Mouse (Mus musculus): ENCODE results near the gene Rgs8.
A peak's percentile ranks its signal among the peaks of the same experiment; 100 is the strongest.

Gene Rgs8

DNA sequence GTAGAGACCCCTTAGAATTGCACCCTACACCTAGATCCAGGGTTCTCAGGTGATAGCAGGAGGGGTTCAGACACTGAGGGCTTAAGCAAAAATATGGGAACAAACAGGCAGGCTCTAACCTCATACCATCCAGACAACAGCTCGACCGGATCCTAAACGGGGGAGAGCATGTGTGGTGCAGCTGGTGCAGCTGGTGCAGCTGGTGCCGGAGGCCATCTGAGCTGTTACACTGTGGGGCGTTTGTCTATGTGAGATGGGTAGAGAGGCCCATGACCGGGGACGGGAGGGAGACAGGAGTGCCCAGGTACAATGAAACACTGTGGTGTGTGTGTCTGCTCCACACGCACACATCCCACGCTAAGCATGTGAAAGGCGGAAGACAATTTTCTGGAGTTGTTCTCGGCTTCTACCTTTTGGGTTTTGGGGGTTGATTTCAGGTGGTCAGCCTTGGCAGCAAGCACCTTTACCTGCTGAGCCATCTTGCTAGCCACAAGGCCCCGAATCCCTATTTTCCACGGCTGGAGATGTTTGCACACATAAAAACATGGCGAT is 93.4 kb downstream of the Rgs8 start:
- no peak for DNase-seq (ENCODE audit: low spot score)

DNA sequence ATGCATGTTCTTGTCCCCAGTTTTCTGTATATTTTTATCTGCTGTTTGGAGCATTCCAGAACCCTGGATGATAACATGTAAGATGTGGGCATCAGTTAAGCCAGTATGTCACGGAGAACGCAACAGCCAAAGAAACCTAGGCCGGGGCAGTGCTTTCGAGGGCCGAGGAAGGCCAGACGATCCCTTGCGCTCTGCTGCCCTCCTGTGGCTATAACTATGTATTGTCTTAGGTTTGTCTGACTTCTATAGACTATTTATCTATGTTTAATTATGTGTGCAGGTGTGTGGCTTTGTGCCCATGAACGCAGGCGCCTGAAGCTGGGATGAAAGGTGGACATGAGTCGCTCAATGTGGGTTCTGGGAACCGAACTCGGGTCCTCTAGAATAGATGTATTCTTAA is 93.9 kb downstream of the Rgs8 start:
- DNase-seq (ENCODE audit: low spot score): no peak

DNA sequence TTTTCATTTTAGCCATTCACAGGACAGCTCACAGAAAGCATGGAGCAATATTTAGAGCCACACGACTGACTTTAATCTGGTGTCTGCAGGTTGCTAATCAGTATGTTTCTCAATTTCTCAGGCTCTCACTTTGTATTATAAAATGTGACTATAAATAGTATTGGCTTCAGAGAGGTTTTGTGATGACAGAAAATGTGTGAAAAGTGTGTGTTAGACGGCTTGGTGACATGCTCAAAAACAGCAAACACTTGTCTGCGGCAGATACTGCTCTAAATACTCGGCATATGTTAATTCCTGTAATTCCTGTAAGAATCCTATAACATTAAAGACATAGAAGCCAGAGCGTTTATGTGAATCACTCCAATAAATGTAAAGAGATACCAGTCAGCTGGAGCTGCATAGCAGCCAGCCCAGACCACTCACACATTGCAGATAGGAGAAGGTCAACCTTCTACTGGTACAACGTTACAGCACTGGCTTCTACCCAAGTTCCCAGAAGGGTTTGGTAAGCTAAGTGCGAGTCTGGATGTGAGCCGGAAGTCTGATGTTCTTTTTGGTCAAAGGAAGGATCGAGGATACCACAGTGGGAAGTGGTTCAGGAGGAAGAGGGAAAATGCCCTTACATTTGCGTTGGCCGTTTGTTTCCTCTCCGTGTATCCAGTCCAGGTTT is 95.2 kb downstream of the Rgs8 start:
- DNase-seq (ENCODE audit: low spot score): no peak

DNA sequence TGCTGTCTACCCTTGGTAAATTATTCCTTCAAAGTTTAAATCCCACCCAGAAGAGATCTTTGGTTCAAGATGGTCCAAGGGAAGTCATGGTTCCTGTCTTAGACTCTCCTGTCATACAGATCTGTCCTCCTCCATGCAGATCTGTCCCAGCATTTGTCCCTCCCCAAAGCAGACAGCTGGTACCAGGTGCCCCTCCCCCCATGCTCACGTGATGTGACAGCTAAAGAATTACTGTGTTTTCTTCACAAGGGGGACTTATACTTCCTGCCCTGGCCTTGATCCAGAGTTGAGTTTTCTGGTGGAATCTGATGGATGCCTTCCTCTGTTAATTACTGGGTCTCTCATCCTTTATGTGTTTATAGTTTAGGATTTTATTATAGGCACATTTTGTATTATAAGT is 95.7 kb downstream of the Rgs8 start:
- no peak for DNase-seq (ENCODE audit: low spot score)

DNA sequence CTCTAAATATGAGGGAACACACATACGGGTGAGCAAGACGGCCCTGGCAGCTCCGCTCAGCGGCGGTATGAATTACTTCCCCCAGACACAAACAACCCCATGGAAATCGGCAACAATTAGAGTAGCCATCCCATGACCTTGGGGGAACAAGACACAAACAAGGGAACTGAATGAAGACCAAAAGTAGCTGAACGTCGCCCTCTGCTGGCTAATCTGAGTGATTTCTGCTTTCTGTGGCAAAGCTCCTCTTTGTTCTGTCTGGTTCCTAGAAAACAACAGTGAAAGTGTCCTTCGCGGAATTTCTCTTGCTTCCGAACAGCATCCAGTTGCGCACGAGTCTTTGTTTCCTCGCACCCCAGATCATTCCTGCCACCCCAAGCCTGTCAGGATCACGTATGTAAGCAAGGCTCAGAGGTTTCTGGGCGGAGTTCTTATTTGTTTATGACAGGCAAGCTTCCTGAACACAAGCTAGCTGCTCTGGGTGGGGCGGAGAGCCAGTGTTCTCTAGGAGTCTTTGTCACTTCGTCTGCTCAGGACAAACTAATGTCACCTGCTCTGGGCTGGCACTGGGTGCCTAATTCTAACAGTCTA is 96.5 kb downstream of the Rgs8 start, which contains the start of gene Rnasel:
Gene Rnasel (plus strand): TSS at position 216 of the 591 bp plus-strand sequence.
- peak; percentile 76 for DNase-seq (ENCODE audit: low spot score)
